8 mouse cellular contexts compared by ENCODE assay signal in the genomic region with DNA sequence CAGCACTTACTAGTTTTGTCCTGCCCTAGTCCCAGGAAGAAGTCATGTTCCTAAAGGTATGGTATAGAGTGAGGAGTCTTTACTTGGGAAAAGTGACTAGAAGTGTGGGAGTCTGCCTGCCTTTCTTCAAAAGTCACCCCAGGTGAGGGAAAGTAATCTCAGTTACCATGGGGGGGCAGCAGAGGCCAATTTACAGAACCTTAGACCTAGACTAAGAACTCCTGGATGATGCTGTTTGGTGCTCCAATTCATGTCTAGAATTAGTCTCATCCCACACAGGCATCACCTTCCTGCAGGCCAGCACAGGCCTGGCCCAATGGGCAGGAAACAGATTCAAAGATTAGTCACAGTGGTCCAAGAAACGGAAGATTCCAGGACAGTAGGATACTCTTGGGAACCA. TPM values are rescaled to one million over a fixed set of nuclear protein-coding genes. Genes with fewer than 3 reads are reported as not detected.
DNase-seq lines count a peak whose midpoint lies in the region; ATAC-seq and TF ChIP-seq lines count a peak whose summit lies in the region.
"Had no signal": no experiment of that assay in that cellular context is flagged by ENCODE, and none has a peak within 500 bp of the region (broad histone marks: within the 10 kb centered on the region; RNA-seq: fewer than 3 reads in every experiment).

No protein-coding gene starts in this region.

- H3K4me1 ChIP-seq in hindbrain, embryonic 10.5 days (replicated peaks), result no peaks in the 10 kb centered on the region
- no peaks in the 10 kb centered on the region for H3K4me1 ChIP-seq in hindbrain, embryonic 12.5 days
- H3K4me1 ChIP-seq in thymus, adult 2 months (replicated peaks; ENCODE audit: control insufficient read depth, insufficient read depth, low read length), result no peaks in the 10 kb centered on the region
- H3K4me1 ChIP-seq: midbrain, embryonic 12.5 days had no signal

- peak; percentile 5 for DNase-seq in hindbrain, embryonic 10.5 days (ENCODE audit: low spot score)
- peak; percentile 3 for DNase-seq in thymus, adult 2 months
- no peak for DNase-seq in thymus, postnatal 36 days
- peak; percentile 48 for DNase-seq in embryo, embryonic 10.5 days (ENCODE audit: low spot score)
- peak; percentile 11 for DNase-seq in mesoderm, embryonic 11.5 days (ENCODE audit: low read depth, low spot score)
- no peak for DNase-seq in spleen, adult 18-20 months

- TF ChIP-seq POLR2A in thymus, adult 2 months (IDR thresholded peaks at IDR 0.05; ENCODE audit: control insufficient read depth, extremely low read depth, insufficient read depth, low read length, poor library complexity), result no peak

- WGBS in hindbrain, embryonic 10.5 days, result 47% methylated on average over 1 of the region's 1 CpGs
- 53% methylated on average over 1 of the region's 1 CpGs for WGBS in hindbrain, embryonic 12.5 days
- 45% methylated on average over 1 of the region's 1 CpGs for WGBS in thymus, adult 2 months

- ATAC-seq in hindbrain, embryonic 12.5 days (ENCODE audit: low FRiP score), result no peak

- no peak overlapping the region for H3K4me2 ChIP-seq in hindbrain, embryonic 12.5 days (replicated peaks)
- H3K4me2 ChIP-seq: midbrain, embryonic 12.5 days had no signal

- TF ChIP-seq CTCF in thymus, adult 2 months (IDR thresholded peaks at IDR 0.05; ENCODE audit: borderline replicate concordance, control insufficient read depth, extremely low read depth, insufficient read depth, low read length, poor library complexity), result no peak

- no peak overlapping the region for H3K4me3 ChIP-seq in hindbrain, embryonic 10.5 days
- H3K4me3 ChIP-seq in hindbrain, embryonic 12.5 days, result no peak overlapping the region
- H3K4me3 ChIP-seq in thymus, adult 2 months (ENCODE audit: control insufficient read depth, insufficient read depth, low read length), result no peak overlapping the region
- H3K4me3 ChIP-seq: midbrain, embryonic 12.5 days had no signal

- peaks cover 36% of the 10 kb centered on the region for H3K27me3 ChIP-seq in hindbrain, embryonic 10.5 days (ENCODE audit: insufficient read depth, poor library complexity, severe bottlenecking)
- H3K27me3 ChIP-seq in hindbrain, embryonic 12.5 days, result no peaks in the 10 kb centered on the region; the same call in 1 of the 2 replicates
- H3K27me3 ChIP-seq in thymus, adult 2 months (ENCODE audit: control insufficient read depth, insufficient read depth, low read length), result no peaks in the 10 kb centered on the region

- no peaks in the 10 kb centered on the region for H3K36me3 ChIP-seq in hindbrain, embryonic 10.5 days
- no peaks in the 10 kb centered on the region for H3K36me3 ChIP-seq in hindbrain, embryonic 12.5 days
- H3K36me3 ChIP-seq in thymus, adult 2 months (ENCODE audit: control insufficient read depth, insufficient read depth, low read length), result no peaks in the 10 kb centered on the region
- H3K36me3 ChIP-seq: midbrain, embryonic 12.5 days had no signal

- no peaks in the 10 kb centered on the region for H3K9me3 ChIP-seq in hindbrain, embryonic 10.5 days
- no peaks in the 10 kb centered on the region for H3K9me3 ChIP-seq in hindbrain, embryonic 12.5 days (replicated peaks)
- H3K9me3 ChIP-seq: midbrain, embryonic 12.5 days had no signal

- H3K9ac ChIP-seq in hindbrain, embryonic 12.5 days, result no peak overlapping the region
- H3K9ac ChIP-seq: midbrain, embryonic 12.5 days had no signal

- H3K27ac ChIP-seq in hindbrain, embryonic 10.5 days, result no peak overlapping the region
- H3K27ac ChIP-seq in hindbrain, embryonic 12.5 days, result no peak overlapping the region
- no peak overlapping the region for H3K27ac ChIP-seq in thymus, adult 2 months (ENCODE audit: control insufficient read depth, insufficient read depth, low read length)
- H3K27ac ChIP-seq: midbrain, embryonic 12.5 days had no signal

RNA-seq across cellular contexts. Expression of a gene that starts 12.4 kb away (rescaled TPM):
- 0.51 and 0.69 TPM in 2 replicates for polyA plus RNA-seq in hindbrain, embryonic 10.5 days (2016; fragmentation: Nextera tagmentation; extraction: Ambion mirVana)
- polyA plus RNA-seq in hindbrain, embryonic 12.5 days (2016; fragmentation: Nextera tagmentation; extraction: Ambion mirVana), result 0.65 and 1.0 TPM in 2 replicates
- 0.28 and 0.31 TPM in 2 replicates for polyA plus RNA-seq in thymus, adult 2 months (2012; rRNA removed)

Comparison
In these comparisons a context has a peak if more than half of its experiments do, and no peak if none do; other contexts are left out.
1. DNase-seq: peak in hindbrain, embryonic 10.5 days (single experiment), thymus, adult 2 months (single experiment), embryo, embryonic 10.5 days (single experiment) and mesoderm, embryonic 11.5 days (single experiment); none in thymus, postnatal 36 days (0 of 2) and spleen, adult 18-20 months (0 of 2).